ENCODE assay signal across 25 mouse cellular contexts in the genomic region with DNA sequence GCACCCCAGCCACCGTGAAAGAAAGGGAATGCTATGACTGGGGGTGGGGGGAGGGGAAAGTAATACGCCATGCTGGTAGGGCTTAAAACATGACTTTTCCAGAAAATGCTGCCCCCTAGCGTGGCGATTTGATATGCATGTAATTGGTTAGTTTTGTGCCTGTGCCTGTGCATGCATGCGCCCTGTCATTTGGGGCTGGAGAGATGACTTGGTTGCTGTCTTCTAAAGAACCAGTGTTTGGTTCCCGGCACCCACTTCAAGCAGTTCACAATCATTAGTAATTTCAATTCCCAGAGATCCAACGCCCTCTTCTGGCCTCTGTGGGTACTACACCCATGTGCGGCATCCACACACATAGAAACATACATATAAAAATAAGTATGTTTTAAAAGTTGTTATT.
DNase-seq lines count a peak whose midpoint lies in the region; ATAC-seq and TF ChIP-seq lines count a peak whose summit lies in the region.
"Had no signal": no experiment of that assay in that cellular context is flagged by ENCODE, and none has a peak within 500 bp of the region (broad histone marks: within the 10 kb centered on the region; RNA-seq: fewer than 3 reads in every experiment).

No protein-coding gene starts in this region.

- H3K4me1 ChIP-seq in forebrain, postnatal 0 days (ENCODE audit: insufficient read depth): no peaks in the 10 kb centered on the region
- no peaks in the 10 kb centered on the region for H3K4me1 ChIP-seq in forebrain, embryonic 11.5 days (replicated peaks; ENCODE audit: control insufficient read depth, insufficient read depth, low read length)
- H3K4me1 ChIP-seq in liver, embryonic 14.5 days (replicated peaks; ENCODE audit: control insufficient read depth in 2 of 2, insufficient read depth in 2 of 2, low read length in 1 of 2): no peaks in the 10 kb centered on the region; a peak in 1 of 4 replicates
- H3K4me1 ChIP-seq in neural tube, embryonic 15.5 days: no peaks in the 10 kb centered on the region
- H3K4me1 ChIP-seq: embryonic facial prominence, embryonic 13.5 days; forebrain, embryonic 13.5 days; liver, embryonic 12.5 days; midbrain, embryonic 12.5 days had no signal

- CTCF ChIA-PET in Patski (lab: Charles Lee): no interaction called here

- no peak for TF ChIP-seq EP300 in liver, embryonic 14.5 days (IDR thresholded peaks at IDR 0.05; ENCODE audit: low read depth)

- H3K27me3 ChIP-seq in forebrain, postnatal 0 days (ENCODE audit: insufficient read depth, low read length): no peaks in the 10 kb centered on the region
- H3K27me3 ChIP-seq in forebrain, embryonic 11.5 days (ENCODE audit: control insufficient read depth, insufficient read depth, low read length): peaks cover 3% of the 10 kb centered on the region; the same call in 1 of the 2 replicates
- no peaks in the 10 kb centered on the region for H3K27me3 ChIP-seq in liver, embryonic 14.5 days (ENCODE audit: control insufficient read depth, insufficient read depth, low read length)
- H3K27me3 ChIP-seq in Patski: peaks cover 14% of the 10 kb centered on the region
- H3K27me3 ChIP-seq in neural tube, embryonic 15.5 days (replicated peaks): peaks cover 16% of the 10 kb centered on the region
- H3K27me3 ChIP-seq: intestine, embryonic 15.5 days had no signal

- peak; percentile 39; the same call in 1 of the 2 replicates for TF ChIP-seq CTCF in forebrain, postnatal 0 days (IDR thresholded peaks at IDR 0.05; ENCODE audit: low read depth)
- TF ChIP-seq CTCF in liver, embryonic 14.5 days (IDR thresholded peaks at IDR 0.05; ENCODE audit: low read depth): peak; percentile 38
- TF ChIP-seq CTCF in Patski (IDR thresholded peaks at IDR 0.05): peak; percentile 54

- POLR2A ChIA-PET in Patski (lab: Charles Lee): no interaction called here

- H3K4me2 ChIP-seq in forebrain, postnatal 0 days (ENCODE audit: low read depth): no peak overlapping the region
- H3K4me2 ChIP-seq in forebrain, embryonic 11.5 days (ENCODE audit: low read depth, low read length, severe bottlenecking): no peak overlapping the region
- no peak overlapping the region for H3K4me2 ChIP-seq in liver, embryonic 14.5 days (ENCODE audit: low read depth)
- no peak overlapping the region for H3K4me2 ChIP-seq in neural tube, embryonic 15.5 days
- H3K4me2 ChIP-seq: embryonic facial prominence, embryonic 13.5 days; forebrain, embryonic 13.5 days; heart, embryonic 11.5 days; intestine, embryonic 15.5 days; liver, embryonic 12.5 days; midbrain, embryonic 12.5 days had no signal

- no peak for ATAC-seq in forebrain, postnatal 0 days
- ATAC-seq in forebrain, embryonic 11.5 days (replicated peaks; ENCODE audit: low FRiP score): no peak
- ATAC-seq in liver, embryonic 14.5 days (ENCODE audit: insufficient read depth): no peak
- ATAC-seq in Patski: no peak
- ATAC-seq in neural tube, embryonic 15.5 days (ENCODE audit: low FRiP score): no peak
- ATAC-seq: forebrain, embryonic 13.5 days; hindbrain, embryonic 16.5 days; intestine, embryonic 15.5 days had no signal

- no peaks in the 10 kb centered on the region for H3K36me3 ChIP-seq in forebrain, postnatal 0 days (ENCODE audit: insufficient read depth)
- H3K36me3 ChIP-seq in forebrain, embryonic 11.5 days (ENCODE audit: control insufficient read depth, insufficient read depth, low read length): no peaks in the 10 kb centered on the region
- no peaks in the 10 kb centered on the region for H3K36me3 ChIP-seq in liver, embryonic 14.5 days (replicated peaks; ENCODE audit: control insufficient read depth, insufficient read depth, low read depth)
- no peaks in the 10 kb centered on the region for H3K36me3 ChIP-seq in neural tube, embryonic 15.5 days
- H3K36me3 ChIP-seq: embryonic facial prominence, embryonic 13.5 days; hindbrain, embryonic 10.5 days; intestine, embryonic 15.5 days; liver, embryonic 12.5 days; midbrain, embryonic 12.5 days had no signal

- no peak overlapping the region for H3K9ac ChIP-seq in forebrain, postnatal 0 days
- H3K9ac ChIP-seq in forebrain, embryonic 11.5 days (ENCODE audit: low read length): no peak overlapping the region
- no peak overlapping the region for H3K9ac ChIP-seq in liver, embryonic 14.5 days (replicated peaks)
- no peak overlapping the region for H3K9ac ChIP-seq in neural tube, embryonic 15.5 days (replicated peaks)
- H3K9ac ChIP-seq: embryonic facial prominence, embryonic 13.5 days; forebrain, embryonic 13.5 days; intestine, embryonic 15.5 days; liver, embryonic 12.5 days; midbrain, embryonic 12.5 days had no signal

- no peak overlapping the region for H3K27ac ChIP-seq in forebrain, postnatal 0 days (ENCODE audit: low read depth, low read length)
- no peak overlapping the region for H3K27ac ChIP-seq in forebrain, embryonic 11.5 days (ENCODE audit: low read depth, low read length)
- no peak overlapping the region for H3K27ac ChIP-seq in liver, embryonic 14.5 days
- no peak overlapping the region for H3K27ac ChIP-seq in neural tube, embryonic 15.5 days (replicated peaks)
- H3K27ac ChIP-seq: embryonic facial prominence, embryonic 13.5 days; forebrain, embryonic 13.5 days; hindbrain, embryonic 10.5 days; intestine, embryonic 15.5 days; liver, embryonic 12.5 days; midbrain, embryonic 12.5 days had no signal

- no peaks in the 10 kb centered on the region for H3K9me3 ChIP-seq in forebrain, postnatal 0 days (ENCODE audit: low read length)
- H3K9me3 ChIP-seq in forebrain, embryonic 11.5 days (ENCODE audit: control insufficient read depth, low read length): no peaks in the 10 kb centered on the region
- no peaks in the 10 kb centered on the region; the same call in 1 of the 2 replicates for H3K9me3 ChIP-seq in liver, embryonic 14.5 days (ENCODE audit: control insufficient read depth, low read length)
- no peaks in the 10 kb centered on the region for H3K9me3 ChIP-seq in neural tube, embryonic 15.5 days (replicated peaks)
- H3K9me3 ChIP-seq: forebrain, embryonic 13.5 days; intestine, embryonic 15.5 days; liver, embryonic 12.5 days; midbrain, embryonic 12.5 days had no signal

- 69% methylated on average over 8 of the region's 8 CpGs for whole genome bisulfite sequencing in forebrain, postnatal 0 days
- 63% methylated on average over 8 of the region's 8 CpGs for WGBS in forebrain, embryonic 11.5 days
- 58% methylated on average over 8 of the region's 8 CpGs for WGBS in liver, embryonic 14.5 days (ENCODE audit: insufficient replicate concordance)
- WGBS in neural tube, embryonic 15.5 days: 66% methylated on average over 8 of the region's 8 CpGs

- no peak for DNase-seq in forebrain, postnatal 0 days
- no peak for DNase-seq in forebrain, embryonic 11.5 days (ENCODE audit: low spot score)
- DNase-seq in liver, embryonic 14.5 days (ENCODE audit: low read depth in 3 of 3, low spot score in 3 of 3): no peak
- DNase-seq in liver (no peak), Patski (ENCODE audit: low read depth, low spot score) (no peak)
- peak; percentile 27 to 30 for DNase-seq in B cell, adult 2 months
- DNase-seq in left cerebral cortex, adult 18-20 months (ENCODE audit: low spot score in 2 of 2): no peak
- DNase-seq: adrenal gland, adult 8-10 months; cerebellum, adult 2 months; cerebellum, postnatal 36 days; embryo, embryonic 11 days; kidney, postnatal 4 days; layer of hippocampus, adult 9-11 months; right cerebral cortex, postnatal 14 days; thymus, postnatal 25 days had no signal

- no peak overlapping the region for H3K4me3 ChIP-seq in forebrain, postnatal 0 days (ENCODE audit: low read depth, low read length)
- H3K4me3 ChIP-seq in forebrain, embryonic 11.5 days (ENCODE audit: low read depth, low read length): no peak overlapping the region
- no peak overlapping the region for H3K4me3 ChIP-seq in liver, embryonic 14.5 days (ENCODE audit: insufficient read depth in 1 of 2, low read depth in 2 of 2, low read length in 2 of 2)
- H3K4me3 ChIP-seq in neural tube, embryonic 15.5 days (replicated peaks): no peak overlapping the region
- H3K4me3 ChIP-seq: embryonic facial prominence, embryonic 13.5 days; erythroblast, embryonic 14.5 days; forebrain, embryonic 13.5 days; hindbrain, embryonic 10.5 days; intestine, embryonic 15.5 days; liver, embryonic 12.5 days; midbrain, embryonic 12.5 days had no signal

- in situ Hi-C loops in Patski (cut with MboI; ENCODE audit: low pct_unique_long_range_greater_than_20kb): no loop called here

Comparison
In these comparisons a context has a peak if more than half of its experiments do, and no peak if none do; other contexts are left out.
1. DNase-seq: peak in B cell, adult 2 months (2 of 2); none in forebrain, postnatal 0 days (single experiment), forebrain, embryonic 11.5 days (single experiment), liver, embryonic 14.5 days (0 of 3), liver (single experiment), Patski (single experiment) and left cerebral cortex, adult 18-20 months (0 of 2).
2. Peak in every context shown above with its lines, with median percentiles within 50 percentile points of each other: CTCF ChIP-seq.